Mouse (Mus musculus) thymus, adult 2 months (tissue): ENCODE data around the gene Diaph3. TPM values are rescaled to one million over a fixed set of nuclear protein-coding genes. Genes with fewer than 3 reads are reported as not detected.

Experiments
- DNase-seq: peaks from one replicate; pipeline ENCODE4 v3.0.0; 2021
- H3K27ac ChIP-seq: fragments of 200-500 bp; 2 replicates; pipeline ENCODE4 v1.5.1; 2012; ENCODE audit warnings: low read length, control low read depth; ENCODE audit not compliant: control insufficient read depth, insufficient read depth
- H3K27me3 ChIP-seq: fragments of 200-500 bp; 2 replicates; pipeline ENCODE4 v1.6.1; 2012; ENCODE audit warnings: mild to moderate bottlenecking, low read length, moderate library complexity, mixed read lengths; ENCODE audit not compliant: control insufficient read depth, insufficient read depth
- H3K36me3 ChIP-seq: fragments of 200-500 bp; 2 replicates; pipeline ENCODE4 v1.6.1; 2012; ENCODE audit warnings: mild to moderate bottlenecking, low read length, moderate library complexity; ENCODE audit not compliant: control insufficient read depth, insufficient read depth
- H3K4me1 ChIP-seq: fragments of 200-500 bp; replicated peaks from 2 replicates; pipeline ENCODE4 v1.6.1; 2012; ENCODE audit warnings: low read length; ENCODE audit not compliant: control insufficient read depth, insufficient read depth
- H3K4me3 ChIP-seq: fragments of 200-500 bp; 2 replicates; pipeline ENCODE4 v1.5.1; 2012; ENCODE audit warnings: mild to moderate bottlenecking, low read length, control low read depth, moderate library complexity; ENCODE audit not compliant: control insufficient read depth, insufficient read depth
- CTCF ChIP-seq: fragments of 200-500 bp; IDR thresholded peaks from 2 replicates; pipeline ENCODE4 v1.5.1; 2012; ENCODE audit warnings: mild to moderate bottlenecking, control low read depth, low read length, moderate library complexity, borderline replicate concordance; ENCODE audit not compliant: control insufficient read depth, poor library complexity, insufficient read depth; ENCODE audit errors: extremely low read depth
- POLR2A ChIP-seq: fragments of 200-500 bp; IDR thresholded peaks from 2 replicates; pipeline ENCODE4 v1.6.1; 2012; ENCODE audit warnings: mild to moderate bottlenecking, low read length, control low read depth, moderate library complexity; ENCODE audit not compliant: control insufficient read depth, poor library complexity, insufficient read depth; ENCODE audit errors: extremely low read depth
- WGBS: fragments of 180-500 bp; shearing (Covaris S2); methylation state at CpG from one replicate; pipeline ENCODE4 v1.1.7; 2018; 5-methylcytosine and 5-hydroxymethylcytosine counted together
- polyA plus RNA-seq: library from polyadenylated mRNA; depleted of rRNA; stranded (reverse); fragments of >200 nt; gene quantifications from 2 replicates; pipeline ENCODE4 v1.2.3, GENCODE M21; 2012

Diaph3 gene
- polyA plus RNA-seq, 1 experiment = 2.2 TPM

GRCm38 (mm10) chr14:87145351-87145750, 4.3 kb upstream of the Diaph3 start:
- WGBS = 86% methylated on average over 3 of the region's 3 CpGs
- Histone ChIP-seq H3K27ac (no peak overlapping the region), H3K36me3 (no peaks in the 10 kb centered on the region), H3K4me1 (no peaks in the 10 kb centered on the region), H3K4me3 (no peak overlapping the region), H3K27me3 (no peaks in the 10 kb centered on the region)
- TF ChIP-seq CTCF (no peak), POLR2A (no peak)
- no peak for DNase-seq

DNA sequence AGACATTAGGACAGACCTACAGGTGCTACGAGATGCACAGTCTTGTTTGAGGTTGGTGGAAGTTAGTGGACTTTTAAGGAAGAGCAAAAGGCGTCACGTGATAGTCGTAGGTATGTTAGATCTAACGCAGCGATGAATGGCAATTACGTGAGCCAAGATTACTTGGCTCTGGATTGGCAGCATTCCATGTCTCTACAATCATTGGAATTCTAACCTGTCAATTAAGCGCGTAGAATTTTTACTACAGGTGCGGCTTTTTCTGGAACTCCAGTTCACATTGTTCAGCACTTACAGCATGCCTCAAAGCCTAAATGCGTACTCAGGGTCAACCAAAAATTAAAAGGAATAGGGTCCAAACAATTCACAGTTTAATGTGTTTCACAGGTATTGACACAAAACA, 742 bp upstream of the Diaph3 start:
- no peak overlapping the region for H3K4me3 ChIP-seq
- no peaks in the 10 kb centered on the region for H3K4me1 ChIP-seq
- 89% methylated on average over 11 of the region's 11 CpGs for WGBS

DNA sequence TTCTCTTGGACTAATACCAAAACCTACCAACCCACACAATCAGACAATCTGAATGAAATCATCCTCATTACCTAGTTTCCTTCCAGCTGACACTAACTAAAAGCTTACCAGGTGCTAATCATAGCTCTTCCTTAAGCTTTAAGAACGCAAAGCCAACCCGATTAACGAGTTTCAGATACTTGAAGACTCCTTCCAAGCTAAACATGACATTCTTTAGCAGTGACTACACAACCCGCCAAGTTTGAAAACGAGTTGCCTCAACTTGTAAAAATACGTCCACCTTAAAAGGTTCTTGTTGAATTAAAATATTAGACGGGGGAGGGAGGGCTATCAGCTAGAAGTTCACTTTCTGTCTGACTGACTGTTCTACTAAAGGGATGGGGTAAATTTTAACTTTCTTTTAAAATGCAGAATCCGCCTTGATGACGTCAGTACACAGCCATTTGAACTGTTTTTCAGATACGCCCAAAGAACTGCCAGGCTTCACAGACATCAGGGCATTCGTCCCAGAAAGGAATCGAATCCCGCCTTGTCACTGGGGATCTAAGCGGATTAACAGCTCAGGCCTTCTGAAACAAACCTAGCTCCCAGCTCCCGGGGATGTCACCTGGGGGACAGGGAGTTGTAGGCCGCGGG, 590 bp downstream of the Diaph3 start:
- peak; percentile 3 for DNase-seq
- Histone ChIP-seq H3K36me3 (no peaks in the 10 kb centered on the region), H3K27me3 (no peaks in the 10 kb centered on the region), H3K4me3 (peak overlapping the region; percentile 90), H3K27ac (no peak overlapping the region), H3K4me1 (no peaks in the 10 kb centered on the region)
- no peak for TF ChIP-seq POLR2A
- TF ChIP-seq CTCF = no peak
- 2% methylated on average over 17 of the region's 17 CpGs for WGBS

More for the DNA sequence above, 742 bp upstream of the Diaph3 start:
- TF ChIP-seq POLR2A (no peak), CTCF (no peak)
- Histone ChIP-seq H3K27ac (no peak overlapping the region), H3K36me3 (no peaks in the 10 kb centered on the region), H3K27me3 (no peaks in the 10 kb centered on the region)
- DNase-seq = no peak

DNA sequence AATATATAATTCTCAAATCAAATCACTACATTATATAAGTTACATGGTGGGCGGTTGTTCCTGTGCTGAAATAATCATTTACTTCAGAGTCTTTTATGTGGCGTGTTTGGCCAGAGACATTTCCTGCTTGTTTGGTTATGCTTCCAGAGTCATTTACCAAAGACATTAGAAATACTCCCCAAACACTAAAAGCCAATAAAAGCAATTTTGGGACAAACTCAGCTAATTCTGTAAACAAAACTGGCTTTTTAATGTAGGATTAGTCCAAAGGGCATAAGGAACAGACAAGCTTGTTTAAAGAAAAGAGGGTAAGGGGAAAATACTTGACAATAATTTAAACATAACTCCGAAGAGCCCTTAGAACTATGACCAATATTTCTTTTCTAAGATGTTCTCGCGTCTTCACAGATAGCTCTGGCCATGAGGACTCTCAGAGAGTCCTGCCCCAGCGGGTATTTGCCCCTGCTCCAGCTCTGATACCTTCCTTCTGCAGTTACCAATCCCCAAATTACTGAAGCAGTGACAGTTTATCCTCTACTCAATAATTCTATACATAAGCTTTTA, 14.9 kb downstream of the Diaph3 start:
- Histone ChIP-seq H3K4me1 (no peaks in the 10 kb centered on the region), H3K27me3 (no peaks in the 10 kb centered on the region), H3K4me3 (no peak overlapping the region), H3K27ac (no peak overlapping the region), H3K36me3 (no peaks in the 10 kb centered on the region)
- no peak for DNase-seq
- WGBS = 85% methylated on average over 6 of the region's 6 CpGs
- TF ChIP-seq POLR2A = no peak
- no peak for TF ChIP-seq CTCF

GRCm38 (mm10) chr14:87125492-87125891, 15.5 kb downstream of the Diaph3 start:
- no peak overlapping the region for H3K4me3 ChIP-seq
- no peaks in the 10 kb centered on the region for H3K4me1 ChIP-seq
- H3K27ac ChIP-seq = no peak overlapping the region
- WGBS = 80% methylated on average over 5 of the region's 5 CpGs
- TF ChIP-seq CTCF = no peak
- no peak for TF ChIP-seq POLR2A
- no peak for DNase-seq
- no peaks in the 10 kb centered on the region for H3K36me3 ChIP-seq
- no peaks in the 10 kb centered on the region for H3K27me3 ChIP-seq

DNA sequence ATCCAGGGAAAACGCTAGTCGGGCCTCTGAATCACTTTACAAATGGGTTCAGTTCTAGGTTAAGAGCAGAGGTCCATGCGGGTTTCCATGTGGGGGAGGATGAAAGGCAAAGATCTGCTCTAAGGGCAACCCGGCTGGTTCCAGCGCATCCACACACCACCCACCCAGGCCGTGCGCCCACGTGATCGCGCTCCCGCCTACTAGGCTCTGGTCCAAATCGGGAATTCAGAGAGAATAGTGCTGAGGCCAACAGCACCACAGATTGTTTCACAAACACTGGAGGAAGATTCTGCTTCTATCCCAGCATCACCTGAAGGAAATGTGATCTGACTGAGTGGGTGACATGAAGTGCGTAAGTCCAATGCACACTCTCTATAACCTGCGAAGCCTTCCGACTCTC, 17.9 kb downstream of the Diaph3 start:
- Histone ChIP-seq H3K4me1 (no peaks in the 10 kb centered on the region), H3K4me3 (no peak overlapping the region), H3K36me3 (no peaks in the 10 kb centered on the region), H3K27ac (no peak overlapping the region), H3K27me3 (no peaks in the 10 kb centered on the region)
- WGBS = over 99% methylated on average over 15 of the region's 15 CpGs
- TF ChIP-seq POLR2A (no peak), CTCF (no peak)
- DNase-seq = no peak
